Mouse (Mus musculus) erythroblast, adult 5-6 weeks (primary cell): Measurements from ENCODE around the gene Mgll. TPM values are rescaled to one million over a fixed set of nuclear protein-coding genes. Genes with fewer than 3 reads are reported as not detected.

ENCODE experiments used
- ATAC-seq: replicated peaks from 2 replicates; pipeline ENCODE4 v1.8.0; 2016; ENCODE audit warnings: moderate number of reproducible peaks, mild to moderate bottlenecking, moderate TSS enrichment, inconsistent platforms; ENCODE audit not compliant: poor library complexity, low FRiP score, severe bottlenecking
- total RNA-seq, 2 experiments: library from RNA; stranded (forward) in 1 of 2; stranded (reverse) in 1 of 2; fragments of 150-400 nt in 1 of 2; fragments of 200-764, 138-1000 nt in 1 of 2; gene quantifications; 2 replicates each; pipeline versions ENCODE4 v1.2.3 to v1.2.4; 2015 to 2017; ENCODE audit warnings: low replicate concordance in 2 of 2

Gene Mgll
- total RNA-seq, 2 experiments from 2014 or later, result 29.8 to 44.1 TPM

GRCm38 (mm10) chr6:88840791-88841513 lies 116.7 kb downstream of the Mgll start:
- no peak for ATAC-seq

DNA sequence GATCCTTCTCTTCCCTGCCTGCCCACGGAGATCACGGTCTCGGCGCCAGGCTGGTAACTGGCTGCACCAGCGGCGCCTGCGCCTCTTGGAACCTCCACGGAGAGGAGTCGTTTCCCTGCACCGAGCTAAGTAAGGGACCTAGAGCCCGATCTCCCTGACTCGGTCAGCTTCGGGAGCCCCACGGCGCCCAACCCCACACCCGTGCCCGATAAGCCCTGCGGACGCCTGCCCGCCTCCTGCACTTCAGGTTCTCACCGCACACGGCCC lies 117.2 kb downstream of the Mgll start:
- ATAC-seq, result peak; percentile 40

- ATAC-seq, result peak; percentile 76
These were observed 117.8 kb downstream of the Mgll start, which contains the start of gene Abtb1 for GRCm38 (mm10) chr6:88841781-88842689. Abtb1 (minus strand) TSS chr6:88841984.

GRCm38 (mm10) chr6:88842731-88843151 lies 118.5 kb downstream of the Mgll start:
- no peak for ATAC-seq

GRCm38 (mm10) chr6:88843241-88843640 lies 119.0 kb downstream of the Mgll start:
- no peak for ATAC-seq

DNA sequence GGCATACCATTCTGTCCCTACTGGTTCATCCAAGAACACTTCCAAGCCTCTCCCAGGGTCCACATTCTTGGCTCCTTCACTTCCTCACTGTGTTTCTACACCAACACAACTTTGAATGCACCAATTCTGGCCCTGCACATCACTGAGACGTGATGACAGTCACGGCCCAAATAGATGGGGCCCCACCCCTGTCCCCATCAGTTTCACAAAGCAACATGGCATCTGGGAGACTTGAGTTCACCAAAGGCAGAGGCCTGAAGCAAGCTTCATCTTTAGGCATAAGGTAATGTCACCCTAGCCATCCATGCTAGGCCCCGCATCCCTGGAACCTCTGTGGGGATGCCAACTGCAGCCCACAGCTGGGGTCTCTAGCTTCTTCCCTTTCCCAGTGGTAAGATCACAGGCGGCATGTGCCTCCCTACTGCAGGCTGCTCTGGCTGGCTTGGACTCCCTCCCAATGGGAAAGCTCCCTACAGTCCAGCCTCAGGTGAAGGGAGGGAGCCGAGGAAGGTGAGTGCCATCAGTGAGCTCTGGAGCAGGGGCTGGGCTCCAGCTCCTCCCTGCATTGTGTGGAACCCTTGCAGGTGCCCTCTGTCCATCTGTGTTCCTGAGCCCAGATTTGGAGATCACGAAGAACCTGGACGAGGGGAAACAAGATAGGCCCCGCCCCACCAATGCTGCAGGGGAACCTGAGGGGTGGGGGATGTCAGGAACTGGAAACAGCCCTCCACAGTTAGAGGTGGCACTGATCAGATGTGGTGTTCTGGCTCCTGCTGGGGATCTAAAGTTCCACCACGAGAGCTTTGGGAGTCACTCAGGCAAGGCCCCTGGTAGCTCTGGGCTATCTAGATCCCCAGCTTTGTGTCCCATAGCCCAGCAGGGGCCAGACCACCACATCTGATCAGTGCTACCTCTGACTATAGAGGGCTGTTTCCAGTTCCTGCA lies 119.8 kb downstream of the Mgll start:
- ATAC-seq, result no peak

- ATAC-seq, result no peak
These were observed 120.8 kb downstream of the Mgll start for GRCm38 (mm10) chr6:88844901-88845565.

DNA sequence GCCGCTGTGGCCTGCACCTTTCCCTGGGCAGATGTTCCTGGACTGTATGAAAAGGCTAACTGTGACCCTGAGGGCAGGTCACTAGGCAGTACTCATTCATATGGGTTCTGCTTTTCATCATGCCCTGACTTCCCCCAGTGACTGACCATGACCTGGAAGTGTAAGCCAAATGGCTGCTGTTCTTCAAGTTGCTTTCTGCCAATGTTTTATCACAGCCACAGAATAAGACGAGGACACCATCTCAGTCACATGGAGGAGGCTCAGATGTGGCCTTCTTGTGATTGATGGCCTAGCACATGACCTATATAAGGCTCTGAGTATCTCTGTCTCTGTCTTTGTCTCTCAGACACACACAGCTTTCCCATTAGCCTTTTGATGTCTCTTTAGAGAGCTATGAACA lies 123.4 kb downstream of the Mgll start:
- ATAC-seq, result no peak

DNA sequence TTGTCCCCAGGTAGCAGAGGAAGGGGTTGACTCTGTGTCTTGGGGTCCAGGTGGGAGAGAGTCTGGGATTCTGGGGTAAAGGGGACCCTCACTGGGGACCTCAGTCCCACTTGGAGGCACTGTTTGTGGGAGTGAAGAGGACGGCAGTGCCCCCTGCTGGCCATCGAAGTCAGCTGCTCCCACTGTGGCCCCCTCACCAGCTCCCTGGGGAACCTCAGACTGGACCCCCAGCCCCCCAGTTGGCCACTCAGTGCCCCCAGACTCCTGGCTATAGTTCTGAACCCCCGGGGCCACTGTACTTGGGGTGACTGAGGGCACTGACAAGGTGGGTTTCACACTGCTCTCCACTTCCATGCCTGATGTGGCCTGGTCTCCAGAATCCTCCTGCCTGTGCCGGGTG lies 125.1 kb downstream of the Mgll start:
- ATAC-seq, result peak; percentile 67

- no peak for ATAC-seq
These were observed 125.8 kb downstream of the Mgll start for GRCm38 (mm10) chr6:88850034-88850433.

DNA sequence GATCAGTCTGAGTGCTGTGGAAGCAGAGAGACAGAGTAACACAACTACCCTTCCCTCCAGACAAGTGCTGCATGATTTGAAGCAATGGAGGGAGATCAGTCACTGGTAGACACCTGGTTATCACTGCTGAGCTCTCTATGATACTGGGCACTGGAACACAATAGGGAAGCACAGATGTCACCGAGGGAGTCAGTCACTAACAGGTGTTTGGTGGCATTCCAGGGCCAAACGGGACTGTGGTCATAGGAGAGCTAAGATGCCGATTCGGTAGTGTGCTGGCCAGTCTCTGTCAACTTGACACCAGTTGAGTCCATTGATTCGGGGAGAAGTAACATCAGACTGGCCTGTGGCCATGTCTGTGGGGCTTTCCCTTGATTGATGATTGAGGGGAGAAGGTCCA lies 130.3 kb downstream of the Mgll start:
- ATAC-seq, result no peak

DNA sequence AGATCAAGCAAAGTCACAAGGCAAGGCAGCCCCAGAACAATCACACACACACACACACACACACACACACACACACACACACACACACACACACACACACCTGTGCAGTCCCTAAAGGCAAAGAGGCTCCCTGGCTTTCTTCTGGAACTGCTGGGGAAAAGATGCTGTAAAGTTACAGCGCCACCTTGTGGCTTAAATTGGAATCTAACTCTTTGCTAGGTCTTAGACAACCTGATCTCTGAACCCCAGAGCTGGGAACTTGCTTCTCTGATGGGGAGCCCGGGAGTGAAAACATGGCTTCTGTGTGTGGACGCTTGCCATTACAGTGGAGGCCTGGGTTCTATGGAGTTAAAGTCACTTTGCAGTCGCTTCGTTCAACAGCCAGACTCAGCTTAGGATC lies 131.4 kb downstream of the Mgll start:
- peak; percentile 72 for ATAC-seq

GRCm38 (mm10) chr6:88857249-88857648 lies 133.0 kb downstream of the Mgll start:
- ATAC-seq, result no peak

- no peak for ATAC-seq
These were observed 133.6 kb downstream of the Mgll start for GRCm38 (mm10) chr6:88857830-88858229.

- ATAC-seq, result no peak
These were observed 134.1 kb downstream of the Mgll start for GRCm38 (mm10) chr6:88858341-88858740.

DNA sequence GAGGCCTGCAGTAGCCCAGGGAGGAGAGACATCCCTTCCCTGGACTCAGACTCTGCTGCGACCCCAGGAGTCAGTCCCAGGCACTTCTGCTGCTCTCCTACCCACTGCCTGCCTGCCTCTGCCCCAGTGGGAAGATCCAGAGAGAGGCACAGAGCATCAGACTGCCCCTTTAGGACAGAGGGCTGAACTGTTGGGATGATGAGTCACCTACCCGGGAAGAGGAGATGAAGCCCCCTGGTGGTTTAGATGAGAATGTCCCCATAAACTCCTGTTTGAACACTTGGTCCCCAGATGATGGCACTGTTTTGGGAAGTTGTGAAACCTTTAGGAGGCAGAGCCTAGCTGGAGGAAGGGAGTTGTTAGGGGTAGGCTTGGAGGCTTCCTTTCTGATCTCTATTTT lies 136.7 kb downstream of the Mgll start:
- ATAC-seq, result peak; percentile 74

DNA sequence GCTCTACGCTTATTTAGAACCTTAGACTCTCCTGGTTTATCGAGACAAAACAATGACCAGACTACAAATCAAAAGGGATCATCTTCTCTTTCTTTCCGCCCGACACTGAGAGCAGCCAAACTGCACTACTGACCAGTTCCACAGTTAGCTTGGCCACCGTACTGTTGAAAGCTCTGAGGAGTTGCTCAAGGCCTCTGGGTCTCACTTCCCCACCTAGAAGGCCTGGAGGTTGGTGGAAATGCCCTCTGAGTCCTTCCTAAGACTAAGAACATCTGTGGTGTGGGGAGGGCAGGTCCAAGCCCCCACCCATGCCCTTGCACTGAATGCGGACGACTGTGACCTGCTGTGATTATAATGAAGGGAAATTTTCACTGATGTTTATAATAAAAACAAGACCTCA lies 141.5 kb downstream of the Mgll start:
- no peak for ATAC-seq

DNA sequence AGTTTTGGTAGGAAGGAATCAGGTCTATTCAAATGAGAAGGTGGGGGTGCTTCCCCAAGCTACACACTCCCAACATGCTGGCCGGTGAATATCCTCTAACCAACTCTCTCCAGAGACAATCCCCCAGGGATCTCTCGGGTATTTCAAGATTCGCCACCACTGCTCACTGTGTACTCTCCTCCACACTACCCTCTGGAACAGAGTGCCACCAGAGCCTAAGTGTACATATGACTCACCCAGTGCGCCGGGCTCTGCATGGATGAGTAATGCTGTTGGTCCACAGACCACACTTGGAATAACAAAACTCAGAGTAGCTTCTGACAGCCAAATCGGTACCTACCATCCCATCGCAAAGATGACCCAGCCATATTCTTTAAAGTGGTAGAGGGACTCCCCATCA lies 145.2 kb downstream of the Mgll start:
- ATAC-seq, result no peak

DNA sequence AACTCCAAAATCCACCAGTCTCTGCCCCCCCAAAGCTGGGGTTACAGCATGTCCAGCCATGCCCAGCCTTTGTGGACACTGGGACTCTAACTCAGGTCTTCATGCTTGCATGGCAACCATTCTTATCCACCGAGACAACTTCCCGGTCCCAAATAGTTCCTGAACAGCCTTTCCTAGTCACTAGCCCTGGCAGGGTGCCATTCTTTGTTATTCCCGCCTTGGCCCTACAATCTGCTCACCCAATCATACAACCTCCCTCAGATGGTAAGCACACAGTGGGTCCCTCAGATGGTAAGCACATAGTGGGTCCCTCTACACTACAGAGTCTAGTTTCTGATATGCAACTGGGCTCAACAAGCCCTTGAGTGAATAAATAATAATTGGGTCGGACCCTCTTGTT lies 146.4 kb downstream of the Mgll start:
- no peak for ATAC-seq

DNA sequence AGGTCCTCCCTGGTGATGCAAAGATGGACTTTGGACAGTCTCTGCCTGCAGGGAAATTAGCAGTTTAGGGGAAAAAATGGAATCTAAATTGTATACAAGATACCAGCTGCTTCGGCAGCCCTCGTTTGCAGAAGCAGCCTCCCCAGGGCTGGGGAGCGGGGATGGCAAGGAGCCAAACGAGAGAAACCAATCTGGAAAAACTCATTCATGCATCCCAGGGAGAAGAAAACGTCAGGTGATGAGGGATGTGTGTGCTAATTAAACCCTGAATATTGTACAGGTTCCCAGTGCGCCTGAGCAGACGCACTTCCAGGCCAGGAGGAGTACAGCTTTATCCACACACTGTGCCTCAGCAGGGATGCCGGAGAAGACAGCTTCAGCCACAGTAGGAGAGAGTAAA lies 147.3 kb downstream of the Mgll start:
- no peak for ATAC-seq
